Mouse (Mus musculus): ENCODE measurements at regions not wholly inside any gene's neighbourhood (a gene's known extent, or its start where the extent isn't known, plus 50 kb on each side); places are given as distances from the start of the nearest gene placed in this dataset.

- H3K27ac ChIP-seq (ENCODE audit: control insufficient read depth, low read depth, low read length): no peak overlapping the region
- TF ChIP-seq ZKSCAN1 (IDR thresholded peaks at IDR 0.05; ENCODE audit: low read depth, low read length) (no peak), POLR2A (IDR thresholded peaks at IDR 0.05; ENCODE audit: control insufficient read depth in 1 of 2, insufficient read depth in 1 of 2, low read depth in 1 of 2, low read length in 2 of 2, poor library complexity in 1 of 2) (no peak), NRF1 (IDR thresholded peaks at IDR 0.05; ENCODE audit: insufficient read depth, low read depth, low read length, poor library complexity, severe bottlenecking) (no peak), MEF2A (IDR thresholded peaks at IDR 0.05; ENCODE audit: extremely low read depth, insufficient replicate concordance, low read depth, low read length, poor library complexity, severe bottlenecking) (no peak), KAT2A (conservative IDR thresholded peaks at IDR 0.05; ENCODE audit: low read depth, low read length) (no peak), UBTF (IDR thresholded peaks at IDR 0.05; ENCODE audit: borderline replicate concordance, insufficient read depth, low read depth, low read length) (no peak), GABPA (IDR thresholded peaks at IDR 0.05; ENCODE audit: low read depth, low read length) (no peak), POLR2AphosphoS2 (IDR thresholded peaks at IDR 0.05; ENCODE audit: low read length) (no peak), EP300 (IDR thresholded peaks at IDR 0.05; ENCODE audit: low read depth in 1 of 2, low read length in 2 of 2) (no peak), RCOR1 (IDR thresholded peaks at IDR 0.05; ENCODE audit: low read depth, low read length) (no peak)
- no peak for DNase-seq (ENCODE audit: low read depth, low spot score)
- no peaks in the 10 kb centered on the region for H3K4me1 ChIP-seq (ENCODE audit: control insufficient read depth in 1 of 2, insufficient read depth in 2 of 2, low read length in 2 of 2)
- no peak overlapping the region for H3K4me3 ChIP-seq (ENCODE audit: control insufficient read depth in 1 of 2, insufficient read depth in 1 of 2, low read depth in 2 of 2, low read length in 2 of 2)
- H3K9me3 ChIP-seq (replicated peaks; ENCODE audit: insufficient read depth, low read length): no peaks in the 10 kb centered on the region
- no peaks in the 10 kb centered on the region for H3K79me2 ChIP-seq (ENCODE audit: control insufficient read depth, insufficient read depth, low read length, poor library complexity)
- H3K27me3 ChIP-seq (ENCODE audit: control insufficient read depth in 1 of 2, insufficient read depth in 2 of 2, low read length in 2 of 2): no peaks in the 10 kb centered on the region
- H3K9ac ChIP-seq (ENCODE audit: control insufficient read depth, low read depth, low read length, poor library complexity, severe bottlenecking): no peak overlapping the region
- no peaks in the 10 kb centered on the region for H3K36me3 ChIP-seq (ENCODE audit: control insufficient read depth in 1 of 2, insufficient read depth in 2 of 2, low read length in 2 of 2)
Observed at GRCm38 (mm10) chr10:44699988-44700537, 171.8 kb upstream of the Prdm1 start.

DNA sequence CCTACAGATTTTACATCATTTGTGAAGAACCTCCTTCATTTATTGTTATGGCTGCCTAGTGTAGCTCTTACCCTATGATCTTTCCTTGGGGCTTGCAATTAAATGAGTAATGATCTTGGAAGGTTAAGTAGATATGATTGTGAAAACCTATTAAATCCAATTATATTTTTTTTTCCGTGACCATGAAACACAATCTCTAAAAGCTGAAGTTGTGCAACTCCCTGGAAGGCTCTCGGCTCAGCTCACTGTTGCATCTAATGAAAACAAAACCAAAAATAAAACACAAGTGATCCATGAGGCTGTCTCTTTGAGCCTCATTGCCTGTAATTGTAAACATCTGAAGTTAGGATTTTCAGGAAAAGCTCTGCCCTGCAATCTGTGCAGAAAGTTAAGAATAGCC is 169.7 kb upstream of the Prdm1 start:
- Histone ChIP-seq H3K27ac (ENCODE audit: control insufficient read depth, low read depth, low read length) (no peak overlapping the region), H3K9ac (ENCODE audit: control insufficient read depth, low read depth, low read length, poor library complexity, severe bottlenecking) (no peak overlapping the region), H3K4me3 (ENCODE audit: control insufficient read depth in 1 of 2, insufficient read depth in 1 of 2, low read depth in 2 of 2, low read length in 2 of 2) (no peak overlapping the region), H3K36me3 (ENCODE audit: control insufficient read depth in 1 of 2, insufficient read depth in 2 of 2, low read length in 2 of 2) (no peaks in the 10 kb centered on the region), H3K27me3 (ENCODE audit: control insufficient read depth in 1 of 2, insufficient read depth in 2 of 2, low read length in 2 of 2) (no peaks in the 10 kb centered on the region), H3K9me3 (replicated peaks; ENCODE audit: insufficient read depth, low read length) (no peaks in the 10 kb centered on the region), H3K79me2 (ENCODE audit: control insufficient read depth, insufficient read depth, low read length, poor library complexity) (no peaks in the 10 kb centered on the region), H3K4me1 (ENCODE audit: control insufficient read depth in 1 of 2, insufficient read depth in 2 of 2, low read length in 2 of 2) (no peaks in the 10 kb centered on the region)
- no peak for TF ChIP-seq MAX (IDR thresholded peaks at IDR 0.05; ENCODE audit: low read length)
- no peak for TF ChIP-seq USF2 (IDR thresholded peaks at IDR 0.05; ENCODE audit: borderline replicate concordance in 1 of 2, insufficient read depth in 1 of 2, low read depth in 1 of 2, low read length in 2 of 2)
- TF ChIP-seq TBP (IDR thresholded peaks at IDR 0.05; ENCODE audit: low read depth, low read length): no peak
- TF ChIP-seq MYB (IDR thresholded peaks at IDR 0.05; ENCODE audit: low read depth, low read length): no peak
- no peak for TF ChIP-seq ELF1 (IDR thresholded peaks at IDR 0.05; ENCODE audit: low read depth, low read length)
- no peak for TF ChIP-seq SMC3 (IDR thresholded peaks at IDR 0.05; ENCODE audit: low read depth, low read length)
- TF ChIP-seq EP300 (IDR thresholded peaks at IDR 0.05; ENCODE audit: low read depth in 1 of 2, low read length in 2 of 2): no peak
- TF ChIP-seq NELFE (IDR thresholded peaks at IDR 0.05; ENCODE audit: low read depth, low read length): no peak
- no peak for TF ChIP-seq RAD21 (IDR thresholded peaks at IDR 0.05; ENCODE audit: low read depth, low read length)
- no peak for TF ChIP-seq UBTF (IDR thresholded peaks at IDR 0.05; ENCODE audit: borderline replicate concordance, insufficient read depth, low read depth, low read length)
- no peak for TF ChIP-seq MAZ (IDR thresholded peaks at IDR 0.05; ENCODE audit: low read depth, low read length)
- TF ChIP-seq GATA1 (IDR thresholded peaks at IDR 0.05; ENCODE audit: low read depth, low read length): no peak
- TF ChIP-seq E2F4 (IDR thresholded peaks at IDR 0.05; ENCODE audit: borderline replicate concordance, low read depth, low read length): no peak
- TF ChIP-seq MAFK (IDR thresholded peaks at IDR 0.05; ENCODE audit: borderline replicate concordance, low read depth, low read length): no peak
- TF ChIP-seq MXI1 (IDR thresholded peaks at IDR 0.05; ENCODE audit: low read depth, low read length): no peak
- TF ChIP-seq KAT2A (conservative IDR thresholded peaks at IDR 0.05; ENCODE audit: low read depth, low read length): no peak
- DNase-seq (ENCODE audit: low read depth, low spot score): no peak

Measured in MEL (cell line).